In the genomic region with DNA sequence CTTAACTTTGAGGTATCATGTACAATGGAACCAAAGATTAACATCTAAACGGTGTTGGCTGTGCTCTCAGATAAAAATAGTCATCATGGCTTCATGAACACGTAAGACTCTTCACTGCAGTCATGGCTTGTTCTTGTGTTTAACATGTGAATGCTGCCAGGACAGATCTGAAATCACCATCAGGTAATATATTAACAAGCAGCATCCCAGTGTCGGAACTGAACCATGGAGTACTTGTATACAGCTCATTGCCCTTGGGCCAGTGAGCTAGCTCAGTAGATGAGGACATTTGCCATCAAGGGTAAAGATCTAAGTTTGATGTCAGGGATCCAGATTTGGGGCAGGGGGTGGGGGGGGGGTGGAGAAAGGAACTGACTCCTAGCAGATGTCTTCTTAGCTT, we compare ENCODE assay signal across 19 mouse cellular contexts. TPM values are rescaled to one million over a fixed set of nuclear protein-coding genes. Genes with fewer than 3 reads are reported as not detected.
DNase-seq lines count a peak whose midpoint lies in the region; ATAC-seq and TF ChIP-seq lines count a peak whose summit lies in the region.
"Had no signal": no experiment of that assay in that cellular context is flagged by ENCODE, and none has a peak within 500 bp of the region (broad histone marks: within the 10 kb centered on the region; RNA-seq: fewer than 3 reads in every experiment).

No protein-coding gene starts in this region.

- H3K27me3 ChIP-seq in kidney, adult 2 months (replicated peaks; ENCODE audit: control insufficient read depth, insufficient read depth, low read length): no peaks in the 10 kb centered on the region
- H3K27me3 ChIP-seq in kidney, embryonic 15.5 days: no peaks in the 10 kb centered on the region
- H3K27me3 ChIP-seq in hindbrain, postnatal 0 days (ENCODE audit: insufficient read depth, low read length): no peaks in the 10 kb centered on the region
- H3K27me3 ChIP-seq: embryonic facial prominence, embryonic 12.5 days had no signal

- H3K4me2 ChIP-seq in kidney, embryonic 15.5 days: no peak overlapping the region
- no peak overlapping the region for H3K4me2 ChIP-seq in hindbrain, postnatal 0 days (ENCODE audit: low read depth, low read length)
- H3K4me2 ChIP-seq: embryonic facial prominence, embryonic 12.5 days; forebrain, embryonic 13.5 days; forebrain, embryonic 15.5 days had no signal

- H3K36me3 ChIP-seq in kidney, adult 2 months (ENCODE audit: control insufficient read depth, insufficient read depth, low read length): no peaks in the 10 kb centered on the region
- H3K36me3 ChIP-seq in kidney, embryonic 15.5 days: no peaks in the 10 kb centered on the region
- H3K36me3 ChIP-seq in macrophage (ENCODE audit: inconsistent target): no peaks in the 10 kb centered on the region
- no peaks in the 10 kb centered on the region for H3K36me3 ChIP-seq in hindbrain, postnatal 0 days (ENCODE audit: insufficient read depth, low read length)
- H3K36me3 ChIP-seq: embryonic facial prominence, embryonic 10.5 days; embryonic facial prominence, embryonic 12.5 days; forebrain, embryonic 15.5 days had no signal

- no peak overlapping the region for H3K27ac ChIP-seq in kidney, adult 2 months (ENCODE audit: insufficient read depth, low read depth, low read length)
- no peak overlapping the region for H3K27ac ChIP-seq in kidney, embryonic 15.5 days
- H3K27ac ChIP-seq in macrophage: peak overlapping the region; percentile 88
- H3K27ac ChIP-seq in hindbrain, postnatal 0 days: no peak overlapping the region
- H3K27ac ChIP-seq: embryonic facial prominence, embryonic 10.5 days; embryonic facial prominence, embryonic 12.5 days; forebrain, embryonic 13.5 days; forebrain, embryonic 15.5 days had no signal

- peak; percentile 46; the same call in 1 of the 2 replicates for ATAC-seq in kidney, embryonic 15.5 days (replicated peaks; ENCODE audit: low FRiP score)
- no peak for ATAC-seq in hindbrain, postnatal 0 days
- ATAC-seq: forebrain, embryonic 13.5 days; forebrain, embryonic 15.5 days had no signal

- WGBS in kidney, adult 2 months: 67% methylated on average over 3 of the region's 3 CpGs
- 80% methylated on average over 3 of the region's 3 CpGs for WGBS in kidney, embryonic 15.5 days
- 88% methylated on average over 3 of the region's 3 CpGs for whole genome bisulfite sequencing in macrophage (ENCODE audit: missing documents)
- 92% methylated on average over 3 of the region's 3 CpGs for WGBS in hindbrain, postnatal 0 days

- TF ChIP-seq POLR2A in kidney, adult 2 months (IDR thresholded peaks at IDR 0.05; ENCODE audit: low read depth, low read length): no peak

- no peaks in the 10 kb centered on the region for H3K79me2 ChIP-seq in macrophage (ENCODE audit: inconsistent target)

- H3K9ac ChIP-seq in kidney, embryonic 15.5 days: no peak overlapping the region
- no peak overlapping the region for H3K9ac ChIP-seq in hindbrain, postnatal 0 days (replicated peaks; ENCODE audit: low read length)
- H3K9ac ChIP-seq: embryonic facial prominence, embryonic 12.5 days; forebrain, embryonic 13.5 days; forebrain, embryonic 15.5 days had no signal

- no peaks in the 10 kb centered on the region for H3K9me3 ChIP-seq in kidney, embryonic 15.5 days (replicated peaks)
- H3K9me3 ChIP-seq in hindbrain, postnatal 0 days (ENCODE audit: low read length): no peaks in the 10 kb centered on the region
- H3K9me3 ChIP-seq: embryonic facial prominence, embryonic 10.5 days; embryonic facial prominence, embryonic 12.5 days; forebrain, embryonic 13.5 days; forebrain, embryonic 15.5 days had no signal

- TF ChIP-seq CTCF in kidney, adult 2 months (conservative IDR thresholded peaks at IDR 0.05; ENCODE audit: insufficient read depth, insufficient read length, low read depth, low read length): no peak
- TF ChIP-seq CTCF in hindbrain, postnatal 0 days (IDR thresholded peaks at IDR 0.05; ENCODE audit: low read depth): no peak

- DNase-seq in kidney, adult 2 months: peak; percentile 70
- DNase-seq in kidney, postnatal 4 days: no peak
- no peak for DNase-seq in kidney, postnatal 25 days
- DNase-seq in hindbrain, postnatal 0 days (ENCODE audit: low spot score): no peak
- DNase-seq: adrenal gland, adult 2 months; adrenal gland, postnatal 10 days; adrenal gland, postnatal 25 days; cerebellum, adult 11-12 months; cerebellum, adult 2 months; cerebellum, adult 9-10 months; cerebellum, postnatal 10 days; cerebellum, postnatal 25 days had no signal

- H3K4me3 ChIP-seq in kidney, adult 2 months (ENCODE audit: insufficient read depth, low read depth, low read length): no peak overlapping the region
- no peak overlapping the region for H3K4me3 ChIP-seq in kidney, embryonic 15.5 days (replicated peaks)
- no peak overlapping the region for H3K4me3 ChIP-seq in macrophage (ENCODE audit: inconsistent target)
- H3K4me3 ChIP-seq in hindbrain, postnatal 0 days (ENCODE audit: low read length): no peak overlapping the region
- H3K4me3 ChIP-seq: embryonic facial prominence, embryonic 10.5 days; embryonic facial prominence, embryonic 12.5 days; forebrain, embryonic 13.5 days; forebrain, embryonic 15.5 days had no signal

- peaks cover 12% of the 10 kb centered on the region; the same call in 1 of the 2 replicates for H3K4me1 ChIP-seq in kidney, adult 2 months (ENCODE audit: control insufficient read depth, insufficient read depth, low read length)
- no peaks in the 10 kb centered on the region for H3K4me1 ChIP-seq in kidney, embryonic 15.5 days
- H3K4me1 ChIP-seq in hindbrain, postnatal 0 days (ENCODE audit: insufficient read depth, low read length): no peaks in the 10 kb centered on the region
- H3K4me1 ChIP-seq: embryonic facial prominence, embryonic 10.5 days; embryonic facial prominence, embryonic 12.5 days had no signal

RNA-seq across cellular contexts. Expression of gene Sash1, which starts 41.0 kb away (rescaled TPM):
- polyA plus RNA-seq in kidney, adult 2 months (2012; rRNA removed): 13.5 and 14.5 TPM in 2 replicates
- polyA plus RNA-seq in kidney, embryonic 15.5 days (2015; fragmentation: Nextera tagmentation; extraction: Ambion mirVana): 5.1 and 5.7 TPM in 2 replicates
- 1,000 to 10,000 TPM in 4 of 26 experiments, 100 to 1,000 TPM in 22; 448 to 1,370 (median 593) TPM for total RNA-seq in macrophage (2018; cell fraction: chromatin; rRNA removed)
- total RNA-seq in macrophage (2018; cell fraction: cytosol; rRNA removed): 100 to 1,000 TPM; 123 to 274 (median 157) TPM
- total RNA-seq in macrophage (2018; cell fraction: nucleus; rRNA removed): 100 to 1,000 TPM; 308 to 672 (median 443) TPM
- 73.7 to 118 TPM (median 76.8 TPM) in 3 replicates for polyA plus RNA-seq in macrophage (2018)
- 50.8 and 60.0 TPM in 2 replicates for total RNA-seq in hindbrain, postnatal 0 days (2014; rRNA removed)
- polyA plus RNA-seq in hindbrain, postnatal 0 days (2015; fragmentation: Nextera tagmentation; extraction: Ambion mirVana): 7.2 and 7.4 TPM in 2 replicates
- total RNA-seq: MEL had no signal
